Mouse (Mus musculus) left cerebral cortex, postnatal 4 days (tissue): ENCODE measurements at regions not wholly inside any gene's neighbourhood (a gene's known extent, or its start where the extent isn't known, plus 50 kb on each side); places are given as distances from the start of the nearest gene placed in this dataset.

ENCODE experiments used
- DNase-seq: peaks from one replicate; pipeline ENCODE4 v3.0.0-alpha.2; 2022
- intact Hi-C: fragments of 180-260 bp; cut with DNase I; formaldehyde crosslinking; loops from one replicate; pipeline ENCODE4 v1.15.1; 2025
- microRNA-seq: library from miRNA; unstranded; fragments of <30 nt; microRNA quantifications from one replicate; pipeline ENCODE4 v1.2.0, GENCODE M21; 2022

- intact Hi-C loops = no loop called here
- DNase-seq = no peak
Measured at GRCm38 (mm10) chr10:126239536-126239935, 273.6 kb downstream of the Lrig3 start.

Small RNA genes in the stretch of these regions (microRNA-seq; reads per million reads assigned to microRNA genes)
- gene Mir378d = 2.4 reads per million
